Mouse (Mus musculus): ENCODE data around the gene Zfp408. TPM values are rescaled to one million over a fixed set of nuclear protein-coding genes. Genes with fewer than 3 reads are reported as not detected.

Gene Zfp408
- 5.1 and 5.4 TPM in 2 replicates for polyA plus RNA-seq (2012; rRNA removed)
- polyA plus RNA-seq (2014; fragmentation: Nextera tagmentation; extraction: Ambion mirVana): 1.0 and 1.2 TPM in 2 replicates

DNA sequence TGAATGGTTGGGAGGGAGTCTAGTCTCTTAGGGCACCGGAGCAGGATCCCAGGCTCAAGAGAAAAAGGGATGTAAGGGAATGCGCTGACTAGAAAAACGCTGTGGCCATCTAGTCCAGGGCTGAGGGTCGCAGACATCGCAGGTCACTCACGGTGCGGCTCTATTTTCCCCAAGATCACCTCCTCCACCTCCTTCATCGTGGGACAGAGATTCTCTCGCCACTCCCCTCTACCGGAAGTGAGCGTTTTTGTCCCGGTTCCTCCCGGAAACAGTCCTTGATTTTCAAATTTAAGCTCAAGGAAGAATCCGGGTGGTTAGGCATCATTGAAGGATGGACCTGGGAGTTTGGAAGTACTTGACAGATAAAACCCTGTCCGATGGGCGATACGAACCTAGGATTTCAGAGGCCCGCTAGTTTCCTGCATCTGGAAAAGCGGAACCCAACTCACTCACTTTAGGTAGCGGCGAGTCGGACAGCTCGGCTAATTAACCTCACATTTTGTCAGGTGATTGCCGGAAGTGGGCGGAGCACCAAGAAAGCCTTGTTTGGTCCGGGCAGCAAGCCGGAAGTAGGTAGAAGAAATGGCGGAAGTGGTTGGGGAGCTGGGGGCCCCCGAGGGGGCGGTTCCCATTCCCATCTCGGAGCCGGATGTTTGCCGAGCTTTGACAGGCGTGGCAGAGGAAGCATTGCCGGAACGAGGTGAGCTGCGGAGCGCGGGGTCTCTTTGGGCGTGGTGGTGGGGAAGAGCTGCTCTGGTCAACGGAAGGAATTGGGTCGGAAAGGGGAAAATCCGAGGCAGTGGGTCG, at the start of gene Zfp408, which contains the start of gene Arhgap1:
Gene Zfp408, minus strand, starts transcription at position 239 of the 807 bp plus-strand sequence.
Gene Arhgap1, plus strand, starts transcription at position 308 of the 807 bp plus-strand sequence.
- H3K27me3 ChIP-seq (ENCODE audit: control insufficient read depth, insufficient read depth, low read length): no peaks in the 10 kb centered on the region
- H3K36me3 ChIP-seq (replicated peaks; ENCODE audit: control insufficient read depth, insufficient read depth, low read depth): peaks cover 27% of the 10 kb centered on the region
- under 1% methylated on average over 44 of the region's 44 CpGs for WGBS (ENCODE audit: insufficient replicate concordance)
- peak; percentile 92 for ATAC-seq (ENCODE audit: insufficient read depth)
- peak within 1 kb of the TSS; percentile 82 for H3K9ac ChIP-seq (replicated peaks)
- H3K9me3 ChIP-seq (ENCODE audit: control insufficient read depth, low read length): no peaks in the 10 kb centered on the region
- H3K4me1 ChIP-seq (replicated peaks; ENCODE audit: control insufficient read depth in 2 of 2, insufficient read depth in 2 of 2, low read length in 1 of 2): peaks cover 10% of the 10 kb centered on the region in 2 experiments
- DNase-seq (ENCODE audit: low read depth in 3 of 3, low spot score in 3 of 3): peak; percentile 98 to 99 (median 99)
- no peak for TF ChIP-seq CTCF (IDR thresholded peaks at IDR 0.05; ENCODE audit: low read depth)
- peak; percentile 26; the same call in 1 of the 2 replicates for TF ChIP-seq EP300 (IDR thresholded peaks at IDR 0.05; ENCODE audit: low read depth)
- peak within 1 kb of the TSS; percentile 96 for H3K4me2 ChIP-seq (ENCODE audit: low read depth)
- peak within 1 kb of the TSS; percentile 81 for H3K27ac ChIP-seq
- H3K4me3 ChIP-seq (ENCODE audit: insufficient read depth in 1 of 2, low read depth in 2 of 2, low read length in 2 of 2): peak within 1 kb of the TSS; percentile 90 to 100

- H3K4me1 ChIP-seq (replicated peaks; ENCODE audit: control insufficient read depth in 2 of 2, insufficient read depth in 2 of 2, low read length in 1 of 2): 0 out of 4 replicates have a peak, but pooled peaks cover 0 to 4% of the 10 kb centered on the region in 2 experiments
- no peak overlapping the region for H3K4me3 ChIP-seq (ENCODE audit: insufficient read depth in 1 of 2, low read depth in 2 of 2, low read length in 2 of 2)
- no peak overlapping the region for H3K9ac ChIP-seq (replicated peaks)
- DNase-seq (ENCODE audit: low read depth in 3 of 3, low spot score in 3 of 3) (no peak), ATAC-seq (ENCODE audit: insufficient read depth) (no peak)
- H3K27me3 ChIP-seq (ENCODE audit: control insufficient read depth, insufficient read depth, low read length): no peaks in the 10 kb centered on the region
- 58% methylated on average over 1 of the region's 1 CpGs for WGBS (ENCODE audit: insufficient replicate concordance)
- no peaks in the 10 kb centered on the region for H3K36me3 ChIP-seq (replicated peaks; ENCODE audit: control insufficient read depth, insufficient read depth, low read depth)
- no peak overlapping the region for H3K27ac ChIP-seq
- H3K4me2 ChIP-seq (ENCODE audit: low read depth): no peak overlapping the region
- no peaks in the 10 kb centered on the region for H3K9me3 ChIP-seq (ENCODE audit: control insufficient read depth, low read length)
- TF ChIP-seq EP300 (IDR thresholded peaks at IDR 0.05; ENCODE audit: low read depth) (no peak), CTCF (IDR thresholded peaks at IDR 0.05; ENCODE audit: low read depth) (no peak)
Measured at GRCm38 (mm10) chr2:91699225-91699624, 49.6 kb upstream of the Zfp408 start.

DNA sequence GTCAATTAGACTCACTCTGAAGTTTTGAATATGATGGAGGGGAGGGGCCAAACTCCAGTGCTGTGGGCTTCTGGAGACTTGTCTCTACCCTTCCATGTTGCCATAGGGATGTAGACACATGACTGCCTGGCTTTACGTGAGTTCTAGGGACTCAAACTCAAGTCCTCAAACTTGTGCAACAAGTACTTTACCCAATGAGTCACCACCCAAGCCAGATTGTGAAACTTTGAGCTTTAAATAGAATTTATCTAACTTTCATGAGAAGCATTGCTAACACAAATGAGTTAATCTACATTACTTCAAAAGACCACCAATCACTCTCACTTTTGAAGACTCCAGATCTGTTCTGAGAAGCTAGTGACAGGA, 46.6 kb upstream of the Zfp408 start:
- 0 out of 4 replicates have a peak, but pooled peaks cover 0 to 4% of the 10 kb centered on the region in 2 experiments for H3K4me1 ChIP-seq (replicated peaks; ENCODE audit: control insufficient read depth in 2 of 2, insufficient read depth in 2 of 2, low read length in 1 of 2)
- no peaks in the 10 kb centered on the region for H3K9me3 ChIP-seq (ENCODE audit: control insufficient read depth, low read length)
- DNase-seq (ENCODE audit: low read depth in 3 of 3, low spot score in 3 of 3) (peak in 1 of 3 experiments; percentile 26), ATAC-seq (ENCODE audit: insufficient read depth) (no peak)
- no peaks in the 10 kb centered on the region for H3K27me3 ChIP-seq (ENCODE audit: control insufficient read depth, insufficient read depth, low read length)
- WGBS (ENCODE audit: insufficient replicate concordance): 76% methylated on average over 1 of the region's 1 CpGs
- no peak overlapping the region for H3K4me3 ChIP-seq (ENCODE audit: insufficient read depth in 1 of 2, low read depth in 2 of 2, low read length in 2 of 2)
- H3K4me2 ChIP-seq (ENCODE audit: low read depth): no peak overlapping the region
- H3K9ac ChIP-seq (replicated peaks): no peak overlapping the region
- no peak overlapping the region for H3K27ac ChIP-seq
- no peak for TF ChIP-seq EP300 (IDR thresholded peaks at IDR 0.05; ENCODE audit: low read depth)
- TF ChIP-seq CTCF (IDR thresholded peaks at IDR 0.05; ENCODE audit: low read depth): no peak
- no peaks in the 10 kb centered on the region; the same call in 1 of the 2 replicates for H3K36me3 ChIP-seq (replicated peaks; ENCODE audit: control insufficient read depth, insufficient read depth, low read depth)

DNA sequence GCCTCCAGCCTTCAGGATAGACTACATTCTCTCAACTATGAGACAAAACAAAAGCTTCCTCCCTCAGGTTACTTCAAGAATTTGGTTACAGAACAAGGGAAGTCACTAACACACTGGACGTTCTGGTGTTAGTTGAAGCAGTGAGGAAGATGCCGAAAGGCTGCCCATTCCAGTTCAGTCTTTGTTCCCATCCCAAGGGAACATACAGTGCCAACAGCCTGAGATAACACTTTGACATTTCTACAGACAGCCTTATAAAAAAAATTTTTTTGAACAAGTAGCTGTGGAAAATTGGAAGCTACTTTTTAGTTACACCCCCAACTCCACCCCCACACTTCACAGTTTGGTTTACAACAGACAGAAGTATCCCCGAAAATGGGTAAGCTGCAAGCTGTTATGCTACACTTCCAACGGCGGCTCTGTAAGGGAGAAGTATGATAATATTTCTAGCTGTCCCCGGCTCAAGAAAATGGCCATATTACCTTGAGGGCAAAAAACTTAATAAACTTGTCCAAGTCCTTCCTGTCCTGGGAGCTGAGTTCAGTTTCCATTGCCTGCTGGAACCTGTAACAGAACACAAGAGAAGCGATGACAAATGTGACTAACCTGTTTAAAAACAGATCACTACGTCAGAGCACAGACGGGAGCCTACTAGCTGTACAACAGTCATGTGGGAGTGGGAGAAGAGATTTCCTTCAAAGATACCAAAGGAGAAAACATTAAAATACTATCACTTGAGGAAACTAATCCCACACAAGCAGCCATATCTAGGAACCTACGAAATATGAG, 46.0 kb upstream of the Zfp408 start:
- ATAC-seq (ENCODE audit: insufficient read depth) (no peak), DNase-seq (ENCODE audit: low read depth in 3 of 3, low spot score in 3 of 3) (no peak)
- Histone ChIP-seq H3K27ac (no peak overlapping the region), H3K27me3 (ENCODE audit: control insufficient read depth, insufficient read depth, low read length) (no peaks in the 10 kb centered on the region), H3K9me3 (ENCODE audit: control insufficient read depth, low read length) (no peaks in the 10 kb centered on the region), H3K4me3 (ENCODE audit: insufficient read depth in 1 of 2, low read depth in 2 of 2, low read length in 2 of 2) (no peak overlapping the region), H3K36me3 (replicated peaks; ENCODE audit: control insufficient read depth, insufficient read depth, low read depth) (no peaks in the 10 kb centered on the region; the same call in 1 of the 2 replicates), H3K4me2 (ENCODE audit: low read depth) (no peak overlapping the region), H3K4me1 (replicated peaks; ENCODE audit: control insufficient read depth in 2 of 2, insufficient read depth in 2 of 2, low read length in 1 of 2) (0 out of 4 replicates have a peak, but pooled peaks cover 0 to 4% of the 10 kb centered on the region in 2 experiments), H3K9ac (replicated peaks) (no peak overlapping the region)
- 77% methylated on average over 10 of the region's 10 CpGs for WGBS (ENCODE audit: insufficient replicate concordance)
- TF ChIP-seq EP300 (IDR thresholded peaks at IDR 0.05; ENCODE audit: low read depth) (no peak), CTCF (IDR thresholded peaks at IDR 0.05; ENCODE audit: low read depth) (no peak)
